Mouse (Mus musculus): ENCODE results near the gene Plod1. TPM values are rescaled to one million over a fixed set of nuclear protein-coding genes. Genes with fewer than 3 reads are reported as not detected.

Gene Plod1
- polyA plus RNA-seq, 1 experiment: not detected

DNA sequence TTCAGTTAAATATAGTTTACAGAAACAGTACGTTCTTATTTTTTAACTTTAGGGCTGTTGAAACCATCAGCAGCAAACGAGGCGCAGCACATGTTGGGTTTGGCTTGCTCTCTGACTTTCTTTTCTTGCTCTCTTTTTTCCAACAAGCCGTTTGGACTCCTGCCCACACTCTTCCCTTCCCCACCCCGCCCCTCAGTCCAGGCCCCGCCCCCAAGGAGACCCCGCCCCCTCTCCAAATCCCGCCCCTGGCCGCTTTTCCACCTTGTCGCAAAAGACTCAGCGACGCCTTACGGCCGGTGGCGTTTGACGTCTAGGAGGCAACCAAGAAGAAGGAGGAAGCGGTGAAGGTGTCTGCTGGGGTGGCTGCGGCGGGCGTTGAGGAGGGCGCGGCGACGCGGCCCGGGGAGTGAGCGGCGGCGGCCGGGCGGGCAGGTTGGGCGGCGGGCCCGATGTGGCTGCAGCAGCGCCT is 4.0 kb upstream of the Plod1 start, which contains the start of gene 2510039O18Rik:
TSS of gene 2510039O18Rik (plus strand) at position 320 of the 469 bp plus-strand sequence.
- under 1% methylated on average over 29 of the region's 35 CpGs for WGBS
- peak within 1 kb of the TSS; percentile 70 for H3K4me3 ChIP-seq (ENCODE audit: insufficient read depth, low read depth, low read length)
- H3K27ac ChIP-seq (ENCODE audit: insufficient read depth, low read depth, low read length): no peak within 1 kb of the TSS
- peak; percentile 61 for TF ChIP-seq POLR2A (IDR thresholded peaks at IDR 0.05; ENCODE audit: insufficient read depth, low read depth, low read length)
- no peak for TF ChIP-seq CTCF (IDR thresholded peaks at IDR 0.05; ENCODE audit: insufficient read depth, low read depth, low read length)
- peaks cover 41% of the 10 kb centered on the region for H3K4me1 ChIP-seq (ENCODE audit: control insufficient read depth, insufficient read depth, low read length)

DNA sequence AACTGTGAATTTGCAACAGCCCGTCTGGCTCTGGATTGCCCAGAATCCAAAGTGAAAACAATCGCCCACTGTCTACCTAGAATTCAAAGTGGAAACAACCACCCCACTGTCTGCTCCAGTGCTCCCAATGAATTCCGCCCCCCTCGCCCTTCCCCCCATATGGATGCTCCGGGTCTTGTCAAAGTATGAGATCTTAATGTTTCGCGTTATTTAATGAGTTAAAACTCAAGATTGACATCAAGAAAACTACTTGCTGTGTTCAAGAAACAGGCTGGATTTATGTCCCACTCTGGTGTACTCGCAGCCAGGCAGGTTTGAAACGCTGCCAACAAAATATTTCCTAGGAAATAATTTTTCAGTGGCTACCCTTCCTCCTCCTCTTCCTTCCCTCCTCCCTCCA is 3.5 kb upstream of the Plod1 start:
- WGBS: 12% methylated on average over 9 of the region's 9 CpGs
- H3K4me1 ChIP-seq (ENCODE audit: control insufficient read depth, insufficient read depth, low read length): peaks cover 39% of the 10 kb centered on the region
- H3K4me3 ChIP-seq (ENCODE audit: insufficient read depth, low read depth, low read length): no peak overlapping the region
- TF ChIP-seq POLR2A (IDR thresholded peaks at IDR 0.05; ENCODE audit: insufficient read depth, low read depth, low read length) (no peak), CTCF (IDR thresholded peaks at IDR 0.05; ENCODE audit: insufficient read depth, low read depth, low read length) (no peak)
- no peak overlapping the region for H3K27ac ChIP-seq (ENCODE audit: insufficient read depth, low read depth, low read length)

DNA sequence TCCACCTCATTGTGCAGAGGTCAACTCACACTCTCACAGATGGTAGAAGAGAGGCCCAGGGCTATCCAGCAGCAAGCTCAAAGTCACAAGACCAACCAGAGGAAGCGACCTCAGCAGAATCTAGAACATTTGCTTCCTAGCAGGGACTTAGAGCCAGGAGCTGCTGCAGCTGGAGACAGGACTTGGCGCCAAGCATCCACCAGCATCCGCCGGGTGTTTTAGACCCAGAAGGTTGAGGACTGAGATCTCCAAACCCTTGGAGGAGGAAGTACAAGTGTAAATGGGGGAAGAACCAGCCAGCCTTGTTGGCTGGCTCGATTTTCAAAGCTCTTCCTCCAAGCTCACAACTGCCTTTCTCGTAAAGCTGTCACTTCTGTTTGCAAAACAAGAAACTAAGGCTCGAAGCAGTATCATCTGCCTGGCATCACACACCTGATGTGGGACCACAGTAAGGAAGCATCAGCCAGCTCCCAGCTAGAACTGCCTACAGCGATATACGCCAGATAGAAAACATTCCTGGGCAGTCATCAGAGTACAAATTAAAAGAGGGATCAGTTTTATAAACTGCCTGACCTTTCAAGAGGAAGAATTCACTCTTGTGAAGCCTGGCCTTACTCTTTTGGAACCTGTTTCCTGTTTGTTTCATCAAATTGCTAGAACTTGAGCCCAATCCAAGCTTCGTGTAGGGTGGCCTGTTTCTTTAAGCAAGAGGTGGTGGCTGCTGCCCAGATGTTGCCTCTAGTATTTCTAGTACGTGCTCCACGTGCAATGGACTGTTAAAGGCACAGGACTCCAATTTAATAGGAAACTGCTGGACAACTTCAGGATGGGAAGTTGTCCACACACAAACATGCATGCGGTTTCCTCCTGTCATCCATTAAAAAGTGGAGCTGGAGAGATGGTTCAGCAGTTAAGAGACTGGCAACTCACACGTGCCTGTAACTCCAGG is 1.9 kb upstream of the Plod1 start:
- no peak overlapping the region for H3K4me3 ChIP-seq (ENCODE audit: insufficient read depth, low read depth, low read length)
- WGBS: 65% methylated on average over 14 of the region's 14 CpGs
- peaks cover 33% of the 10 kb centered on the region for H3K4me1 ChIP-seq (ENCODE audit: control insufficient read depth, insufficient read depth, low read length)
- TF ChIP-seq POLR2A (IDR thresholded peaks at IDR 0.05; ENCODE audit: insufficient read depth, low read depth, low read length) (no peak), CTCF (IDR thresholded peaks at IDR 0.05; ENCODE audit: insufficient read depth, low read depth, low read length) (no peak)
- H3K27ac ChIP-seq (ENCODE audit: insufficient read depth, low read depth, low read length): no peak overlapping the region

DNA sequence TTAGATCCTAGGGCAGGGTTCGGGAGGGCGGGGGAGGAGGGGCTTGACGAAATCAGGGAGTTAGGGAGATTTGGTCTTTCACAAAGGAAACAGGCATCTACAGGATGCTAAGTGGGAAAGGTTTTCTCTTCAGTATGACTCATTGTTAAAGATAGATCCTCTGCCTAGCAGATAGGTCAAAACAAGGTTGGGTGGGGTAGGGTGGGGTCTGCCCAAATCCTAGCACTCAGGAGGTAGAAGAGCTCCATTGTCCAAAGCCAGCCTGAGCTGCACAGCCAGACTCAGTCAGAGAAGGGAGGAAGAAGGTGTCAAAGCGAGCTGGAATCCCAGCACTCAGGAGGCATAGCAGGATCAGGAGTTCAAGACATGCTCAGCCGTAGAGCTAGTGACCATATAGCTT is 919 bp upstream of the Plod1 start:
- no peak for TF ChIP-seq CTCF (IDR thresholded peaks at IDR 0.05; ENCODE audit: insufficient read depth, low read depth, low read length)
- no peak for TF ChIP-seq POLR2A (IDR thresholded peaks at IDR 0.05; ENCODE audit: insufficient read depth, low read depth, low read length)
- Histone ChIP-seq H3K4me3 (ENCODE audit: insufficient read depth, low read depth, low read length) (no peak overlapping the region), H3K27ac (ENCODE audit: insufficient read depth, low read depth, low read length) (no peak overlapping the region), H3K4me1 (ENCODE audit: control insufficient read depth, insufficient read depth, low read length) (peaks cover 25% of the 10 kb centered on the region)
- WGBS: 63% methylated on average over 5 of the region's 5 CpGs

DNA sequence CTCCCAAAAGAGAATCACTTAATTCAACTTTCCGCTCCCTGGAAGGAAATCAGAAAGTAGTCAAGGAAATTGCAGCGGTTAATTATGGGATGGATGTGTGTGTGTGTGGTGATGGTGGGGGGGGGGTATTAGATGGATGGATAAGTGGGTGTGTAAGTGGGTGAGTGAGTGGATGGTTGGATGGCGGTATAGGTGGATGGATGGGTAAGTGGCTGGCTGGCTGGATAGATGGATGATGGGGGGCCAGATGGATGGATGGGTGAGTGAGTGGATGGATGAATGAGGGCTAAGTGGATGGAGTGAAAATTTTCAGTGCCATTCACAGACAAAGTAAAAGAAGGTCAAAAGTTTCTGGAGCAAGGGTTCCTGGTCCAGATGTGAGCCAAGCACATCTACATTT is 454 bp upstream of the Plod1 start:
- WGBS: 32% methylated on average over 3 of the region's 3 CpGs
- H3K4me1 ChIP-seq (ENCODE audit: control insufficient read depth, insufficient read depth, low read length): peaks cover 22% of the 10 kb centered on the region
- H3K4me3 ChIP-seq (ENCODE audit: insufficient read depth, low read depth, low read length): peak overlapping the region; percentile 58
- no peak for TF ChIP-seq POLR2A (IDR thresholded peaks at IDR 0.05; ENCODE audit: insufficient read depth, low read depth, low read length)
- no peak for TF ChIP-seq CTCF (IDR thresholded peaks at IDR 0.05; ENCODE audit: insufficient read depth, low read depth, low read length)
- H3K27ac ChIP-seq (ENCODE audit: insufficient read depth, low read depth, low read length): no peak overlapping the region

DNA sequence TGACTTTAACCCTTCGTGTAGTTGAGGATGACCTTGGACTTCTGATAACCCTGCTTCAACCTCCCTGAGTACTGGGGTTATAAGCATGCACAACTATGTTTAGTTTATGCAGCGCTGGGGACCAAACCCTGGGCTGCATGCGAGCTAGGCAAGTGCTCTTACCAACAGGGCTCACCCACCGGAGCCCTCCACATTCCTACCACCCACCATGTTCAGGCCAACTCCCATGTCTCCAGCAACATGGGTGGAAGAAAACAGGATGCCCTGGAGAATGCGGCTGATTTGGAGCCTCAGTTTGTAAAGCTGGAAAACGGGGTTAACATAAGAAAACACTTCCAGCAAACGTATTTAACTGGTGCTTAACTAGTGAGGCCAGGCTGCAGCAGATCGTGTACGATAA is 663 bp downstream of the Plod1 start:
- Histone ChIP-seq H3K4me3 (ENCODE audit: insufficient read depth, low read depth, low read length) (peak overlapping the region; percentile 58), H3K4me1 (ENCODE audit: control insufficient read depth, insufficient read depth, low read length) (peaks cover 14% of the 10 kb centered on the region), H3K27ac (ENCODE audit: insufficient read depth, low read depth, low read length) (no peak overlapping the region)
- TF ChIP-seq POLR2A (IDR thresholded peaks at IDR 0.05; ENCODE audit: insufficient read depth, low read depth, low read length) (no peak), CTCF (IDR thresholded peaks at IDR 0.05; ENCODE audit: insufficient read depth, low read depth, low read length) (no peak)
- 28% methylated on average over 9 of the region's 9 CpGs for WGBS

DNA sequence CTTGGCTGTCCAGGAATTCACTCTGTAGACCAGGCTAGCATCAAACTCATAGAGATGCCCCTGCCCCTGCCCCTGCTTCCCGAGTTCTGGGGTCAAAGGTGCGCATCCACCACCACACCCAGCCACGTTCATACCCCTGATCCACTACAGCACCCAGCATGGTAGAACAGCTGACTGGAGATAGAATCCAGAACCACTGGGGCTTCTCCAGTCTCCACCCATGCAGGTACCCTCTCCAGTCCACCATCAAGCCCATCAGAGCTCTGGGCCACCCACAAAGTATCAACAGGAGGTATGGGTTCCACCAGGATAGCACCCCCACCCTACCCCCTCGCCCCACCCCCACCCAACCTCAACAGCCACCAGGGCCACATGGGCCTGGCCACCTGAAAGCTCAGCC is 2.0 kb downstream of the Plod1 start:
- no peak overlapping the region for H3K4me3 ChIP-seq (ENCODE audit: insufficient read depth, low read depth, low read length)
- peaks cover 14% of the 10 kb centered on the region for H3K4me1 ChIP-seq (ENCODE audit: control insufficient read depth, insufficient read depth, low read length)
- TF ChIP-seq CTCF (IDR thresholded peaks at IDR 0.05; ENCODE audit: insufficient read depth, low read depth, low read length) (no peak), POLR2A (IDR thresholded peaks at IDR 0.05; ENCODE audit: insufficient read depth, low read depth, low read length) (no peak)
- H3K27ac ChIP-seq (ENCODE audit: insufficient read depth, low read depth, low read length): no peak overlapping the region
- WGBS: 83% methylated on average over 4 of the region's 4 CpGs

DNA sequence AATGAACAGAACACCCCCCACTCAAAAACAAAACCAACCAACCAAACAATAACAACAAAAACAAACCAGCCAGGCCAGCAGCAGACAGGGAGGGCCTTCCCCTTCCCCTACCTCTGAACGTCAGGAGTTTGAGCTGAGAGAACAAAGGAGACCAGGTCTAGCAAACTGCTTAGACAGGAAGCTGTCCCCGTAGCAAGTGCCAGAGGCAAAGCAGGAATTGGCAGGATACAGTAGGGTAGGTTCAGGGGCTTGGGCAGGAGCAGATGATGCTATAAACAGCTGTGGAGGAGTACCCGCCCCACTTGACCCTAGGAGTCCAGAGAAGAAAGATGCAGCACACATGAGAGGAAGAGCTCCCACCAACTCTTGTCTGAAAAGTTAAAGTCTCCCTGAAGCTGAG is 2.4 kb downstream of the Plod1 start:
- Histone ChIP-seq H3K27ac (ENCODE audit: insufficient read depth, low read depth, low read length) (no peak overlapping the region), H3K4me3 (ENCODE audit: insufficient read depth, low read depth, low read length) (no peak overlapping the region), H3K4me1 (ENCODE audit: control insufficient read depth, insufficient read depth, low read length) (peaks cover 14% of the 10 kb centered on the region)
- 71% methylated on average over 3 of the region's 3 CpGs for WGBS
- TF ChIP-seq POLR2A (IDR thresholded peaks at IDR 0.05; ENCODE audit: insufficient read depth, low read depth, low read length): no peak
- TF ChIP-seq CTCF (IDR thresholded peaks at IDR 0.05; ENCODE audit: insufficient read depth, low read depth, low read length): no peak

DNA sequence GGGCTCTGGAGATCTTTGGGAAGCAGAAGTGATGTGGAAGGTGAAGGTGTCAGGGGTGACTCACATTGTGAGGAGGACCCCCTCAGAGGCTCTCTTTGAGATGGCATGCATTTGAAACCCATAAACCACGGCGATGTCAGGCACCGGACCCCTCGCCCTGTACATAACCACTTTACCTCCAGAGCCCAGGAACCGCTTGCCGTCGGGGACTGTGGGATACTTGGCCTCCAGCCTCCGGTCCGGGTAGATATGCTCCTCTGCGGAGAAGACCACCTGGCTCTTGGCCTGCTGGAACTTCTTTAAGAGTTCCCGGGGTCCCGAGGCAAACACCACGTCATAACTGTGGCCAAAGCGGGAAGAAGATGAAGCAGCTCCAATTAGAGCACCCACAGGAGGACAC is 5.6 kb downstream of the Plod1 start:
- H3K27ac ChIP-seq (ENCODE audit: insufficient read depth, low read depth, low read length): no peak overlapping the region
- 95% methylated on average over 14 of the region's 14 CpGs for WGBS
- TF ChIP-seq CTCF (IDR thresholded peaks at IDR 0.05; ENCODE audit: insufficient read depth, low read depth, low read length) (no peak), POLR2A (IDR thresholded peaks at IDR 0.05; ENCODE audit: insufficient read depth, low read depth, low read length) (no peak)
- peaks cover 1% of the 10 kb centered on the region; the same call in 1 of the 2 replicates for H3K4me1 ChIP-seq (ENCODE audit: control insufficient read depth, insufficient read depth, low read length)
- H3K4me3 ChIP-seq (ENCODE audit: insufficient read depth, low read depth, low read length): no peak overlapping the region

Data from olfactory bulb, adult 2 months (tissue).